Mouse (Mus musculus) midbrain, embryonic 11.5 days (tissue): ENCODE measurements at regions not wholly inside any gene's neighbourhood (a gene's known extent, or its start where the extent isn't known, plus 50 kb on each side); places are given as distances from the start of the nearest gene placed in this dataset.
A peak's percentile ranks its signal among the peaks of the same experiment; 100 is the strongest.

ENCODE experiments used
- ATAC-seq: fragments of 200-750 bp; cut with Nextera tagmentation; 2 replicates; pipeline ENCODE4 v1.8.0; 2017; ENCODE audit warnings: moderate TSS enrichment, moderate library complexity; ENCODE audit not compliant: low FRiP score
- DNase-seq: peaks from one replicate; pipeline ENCODE4 v3.0.0; 2015; ENCODE audit warnings: low spot score; ENCODE audit errors: missing footprints
- H3K27ac ChIP-seq: fragments of 300-500 bp; sonication (generic); 2 replicates; pipeline ENCODE4 v1.5.1; 2014; ENCODE audit warnings: low read depth, low read length
- H3K27me3 ChIP-seq: fragments of 300-500 bp; sonication (generic); 2 replicates; pipeline ENCODE4 v1.6.1; 2014; ENCODE audit warnings: mild to moderate bottlenecking, low read length, moderate library complexity, mixed read lengths; ENCODE audit not compliant: control insufficient read depth, insufficient read depth
- H3K36me3 ChIP-seq: fragments of 300-500 bp; sonication (generic); 2 replicates; pipeline ENCODE4 v1.6.1; 2014; ENCODE audit warnings: mild to moderate bottlenecking, low read length, moderate library complexity, mixed read lengths; ENCODE audit not compliant: control insufficient read depth, insufficient read depth
- H3K4me1 ChIP-seq: fragments of 300-500 bp; sonication (generic); 2 replicates; pipeline ENCODE4 v1.6.1; 2014; ENCODE audit warnings: low read length; ENCODE audit not compliant: control insufficient read depth, insufficient read depth
- H3K4me2 ChIP-seq: fragments of 300-500 bp; sonication (generic); 2 replicates; pipeline ENCODE4 v1.6.1; 2014; ENCODE audit warnings: mild to moderate bottlenecking, moderate library complexity
- H3K4me3 ChIP-seq: fragments of 300-500 bp; sonication (generic); 2 replicates; pipeline ENCODE4 v1.5.1; 2014; ENCODE audit warnings: low read depth, low read length
- H3K9ac ChIP-seq: fragments of 300-500 bp; sonication (generic); 2 replicates; pipeline ENCODE4 v1.6.1; 2014; ENCODE audit warnings: low read length
- H3K9me3 ChIP-seq: fragments of 300-500 bp; sonication (generic); 2 replicates; pipeline ENCODE4 v1.6.1; 2016; ENCODE audit warnings: low read length; ENCODE audit not compliant: control insufficient read depth
- WGBS: fragments of 180-500 bp; shearing (Covaris S2); extraction: QIAGEN DNeasy Blood & Tissue Kit; methylation state at CpG from one replicate; pipeline ENCODE4 v1.1.7; 2014; 5-methylcytosine and 5-hydroxymethylcytosine counted together

GRCm38 (mm10) chr9:41735448-41736233, 388.5 kb downstream of the Sorl1 start:
- H3K27ac ChIP-seq = peak overlapping the region; percentile 98
- under 1% methylated on average over 22 of the region's 22 CpGs for WGBS
- DNase-seq = peak; percentile 96
- peak; percentile 88 for ATAC-seq
- H3K36me3 ChIP-seq = no peaks in the 10 kb centered on the region
- no peaks in the 10 kb centered on the region for H3K27me3 ChIP-seq
- peak overlapping the region; percentile 68 for H3K9ac ChIP-seq
- peaks cover 21% of the 10 kb centered on the region for H3K4me1 ChIP-seq
- H3K4me3 ChIP-seq = peak overlapping the region; percentile 26
- H3K4me2 ChIP-seq = peak overlapping the region; percentile 59
- no peaks in the 10 kb centered on the region; the same call in 1 of the 2 replicates for H3K9me3 ChIP-seq

GRCm38 (mm10) chr9:41734925-41735447, 389.1 kb downstream of the Sorl1 start:
- Histone ChIP-seq H3K4me3 (peak overlapping the region; percentile 26), H3K27ac (peak overlapping the region; percentile 98), H3K9me3 (no peaks in the 10 kb centered on the region; the same call in 1 of the 2 replicates), H3K36me3 (no peaks in the 10 kb centered on the region), H3K9ac (peak overlapping the region; percentile 68), H3K4me1 (peaks cover 21% of the 10 kb centered on the region), H3K27me3 (no peaks in the 10 kb centered on the region), H3K4me2 (peak overlapping the region; percentile 59)
- 12% methylated on average over 8 of the region's 8 CpGs for WGBS
- DNase-seq (peak; percentile 88), ATAC-seq (no peak)

GRCm38 (mm10) chr9:41721609-41722008, 402.5 kb downstream of the Sorl1 start:
- 85% methylated on average over 4 of the region's 4 CpGs for WGBS
- Histone ChIP-seq H3K4me2 (no peak overlapping the region), H3K9ac (no peak overlapping the region), H3K4me3 (no peak overlapping the region), H3K27me3 (no peaks in the 10 kb centered on the region), H3K27ac (no peak overlapping the region), H3K36me3 (no peaks in the 10 kb centered on the region), H3K9me3 (no peaks in the 10 kb centered on the region), H3K4me1 (no peaks in the 10 kb centered on the region)
- no peak for DNase-seq
- no peak for ATAC-seq

GRCm38 (mm10) chr9:41715231-41715630, 408.9 kb downstream of the Sorl1 start:
- no peak overlapping the region for H3K9ac ChIP-seq
- no peak overlapping the region for H3K4me2 ChIP-seq

GRCm38 (mm10) chr9:41705972-41706371, 418.1 kb downstream of the Sorl1 start:
- Histone ChIP-seq H3K36me3 (no peaks in the 10 kb centered on the region), H3K4me2 (no peak overlapping the region), H3K9ac (no peak overlapping the region), H3K27ac (no peak overlapping the region), H3K4me3 (no peak overlapping the region), H3K4me1 (no peaks in the 10 kb centered on the region), H3K27me3 (no peaks in the 10 kb centered on the region), H3K9me3 (no peaks in the 10 kb centered on the region)
- ATAC-seq (no peak), DNase-seq (no peak)

More at GRCm38 (mm10) chr9:41715231-41715630, 408.9 kb downstream of the Sorl1 start:
- Histone ChIP-seq H3K9me3 (no peaks in the 10 kb centered on the region), H3K27ac (no peak overlapping the region), H3K36me3 (no peaks in the 10 kb centered on the region), H3K4me3 (no peak overlapping the region), H3K27me3 (no peaks in the 10 kb centered on the region), H3K4me1 (no peaks in the 10 kb centered on the region)
- DNase-seq = no peak
- no peak for ATAC-seq

- Histone ChIP-seq H3K4me3 (no peak overlapping the region), H3K4me1 (peaks cover 4% of the 10 kb centered on the region; the same call in 1 of the 2 replicates), H3K9ac (no peak overlapping the region), H3K9me3 (no peaks in the 10 kb centered on the region), H3K27ac (no peak overlapping the region), H3K36me3 (no peaks in the 10 kb centered on the region), H3K27me3 (no peaks in the 10 kb centered on the region), H3K4me2 (no peak overlapping the region)
- DNase-seq = no peak
- 81% methylated on average over 8 of the region's 8 CpGs for WGBS
- no peak for ATAC-seq
Measured at GRCm38 (mm10) chr9:41705461-41705903, 418.6 kb downstream of the Sorl1 start.

- H3K27ac ChIP-seq = no peak overlapping the region
- H3K4me2 ChIP-seq = no peak overlapping the region
- WGBS = 79% methylated on average over 6 of the region's 6 CpGs
- H3K9ac ChIP-seq = no peak overlapping the region
- H3K4me1 ChIP-seq = peaks cover 15% of the 10 kb centered on the region
- H3K27me3 ChIP-seq = no peaks in the 10 kb centered on the region
- ATAC-seq = no peak
- DNase-seq = no peak
- H3K36me3 ChIP-seq = no peaks in the 10 kb centered on the region
- H3K9me3 ChIP-seq = no peaks in the 10 kb centered on the region
- no peak overlapping the region for H3K4me3 ChIP-seq
Measured at GRCm38 (mm10) chr9:41703091-41703490, 421.0 kb downstream of the Sorl1 start.

- Histone ChIP-seq H3K27me3 (no peaks in the 10 kb centered on the region), H3K36me3 (no peaks in the 10 kb centered on the region), H3K4me2 (no peak overlapping the region), H3K27ac (no peak overlapping the region), H3K9ac (no peak overlapping the region), H3K9me3 (no peaks in the 10 kb centered on the region), H3K4me3 (no peak overlapping the region), H3K4me1 (peaks cover 31% of the 10 kb centered on the region)
- 54% methylated on average over 6 of the region's 6 CpGs for WGBS
- DNase-seq = no peak
- ATAC-seq = no peak
Measured at GRCm38 (mm10) chr9:41700683-41701082, 423.4 kb downstream of the Sorl1 start.

GRCm38 (mm10) chr9:41699031-41699430, 425.1 kb downstream of the Sorl1 start:
- no peaks in the 10 kb centered on the region for H3K9me3 ChIP-seq
- no peak overlapping the region for H3K4me2 ChIP-seq
- ATAC-seq = no peak
- no peaks in the 10 kb centered on the region for H3K36me3 ChIP-seq
- no peak for DNase-seq
- H3K27me3 ChIP-seq = no peaks in the 10 kb centered on the region
- no peak overlapping the region for H3K9ac ChIP-seq
- no peak overlapping the region for H3K4me3 ChIP-seq
- H3K27ac ChIP-seq = peak overlapping the region; percentile 69; the same call in 1 of the 2 replicates
- peaks cover 31% of the 10 kb centered on the region for H3K4me1 ChIP-seq
- WGBS = 77% methylated on average over 4 of the region's 4 CpGs
